In the genomic region with DNA sequence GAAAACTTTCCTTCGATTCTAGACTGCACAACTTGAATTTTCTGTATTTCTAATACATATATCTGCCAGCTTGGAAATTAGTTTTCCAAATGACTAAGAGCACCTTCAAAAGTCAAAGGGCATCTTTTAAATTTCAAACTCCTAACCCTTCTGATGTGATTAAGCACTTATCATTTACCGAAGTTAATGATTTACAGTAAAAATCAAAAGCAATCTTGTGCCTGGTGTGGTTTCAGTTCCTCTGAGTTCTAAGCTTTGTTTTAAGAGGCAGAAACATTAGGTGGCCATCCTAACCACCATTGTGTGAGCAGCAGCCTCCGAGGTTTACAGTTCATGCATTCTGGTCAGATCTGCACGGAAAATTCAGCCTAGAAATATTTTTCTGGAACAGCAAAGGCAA, we compare ENCODE assay signal across 20 mouse cellular contexts. TPM values are rescaled to one million over a fixed set of nuclear protein-coding genes. Genes with fewer than 3 reads are reported as not detected.
DNase-seq lines count a peak whose midpoint lies in the region; ATAC-seq and TF ChIP-seq lines count a peak whose summit lies in the region.
"Had no signal": no experiment of that assay in that cellular context is flagged by ENCODE, and none has a peak within 500 bp of the region (broad histone marks: within the 10 kb centered on the region; RNA-seq: fewer than 3 reads in every experiment).

No protein-coding gene starts in this region.

- TF ChIP-seq CTCF in heart, adult 2 months (IDR thresholded peaks at IDR 0.05), result no peak
- no peak for TF ChIP-seq CTCF in kidney, postnatal 0 days (IDR thresholded peaks at IDR 0.05; ENCODE audit: low read depth)
- TF ChIP-seq CTCF in intestine, postnatal 0 days (IDR thresholded peaks at IDR 0.05; ENCODE audit: low read depth), result no peak

- peaks cover 4% of the 10 kb centered on the region; the same call in 1 of the 2 replicates for H3K27me3 ChIP-seq in heart, adult 2 months (ENCODE audit: control insufficient read depth, insufficient read depth, low read length)
- H3K27me3 ChIP-seq in kidney, postnatal 0 days (ENCODE audit: insufficient read depth, low read length), result peaks cover 11% of the 10 kb centered on the region; the same call in 1 of the 2 replicates
- no peaks in the 10 kb centered on the region for H3K27me3 ChIP-seq in intestine, postnatal 0 days (replicated peaks; ENCODE audit: control insufficient read depth, insufficient read depth, low read length)

- DNase-seq in heart, adult 2 months, result no peak
- DNase-seq in heart, adult 11 months, result no peak
- DNase-seq in kidney, postnatal 0 days (ENCODE audit: low spot score), result no peak
- DNase-seq in kidney, postnatal 4 days, result no peak
- peak; percentile 40 for DNase-seq in A20 (ENCODE audit: low read depth, low spot score)
- no peak for DNase-seq in right cerebral cortex, postnatal 4 days
- no peak for DNase-seq in spleen, postnatal 10 days (ENCODE audit: low spot score in 2 of 2)
- DNase-seq: adrenal gland, adult 8-10 months; cerebellum, adult 11-12 months; cerebellum, postnatal 25 days; heart, postnatal 4 days; kidney, adult 11 months; lung, postnatal 10 days; thymus, postnatal 4 days had no signal

- H3K36me3 ChIP-seq in heart, adult 2 months (ENCODE audit: control insufficient read depth, insufficient read depth, low read length), result no peaks in the 10 kb centered on the region
- no peaks in the 10 kb centered on the region for H3K36me3 ChIP-seq in kidney, postnatal 0 days (ENCODE audit: insufficient read depth, low read length)
- H3K36me3 ChIP-seq in intestine, postnatal 0 days (ENCODE audit: control insufficient read depth, insufficient read depth), result no peaks in the 10 kb centered on the region
- H3K36me3 ChIP-seq: embryonic facial prominence, embryonic 10.5 days; limb, embryonic 13.5 days; liver, embryonic 15.5 days had no signal

- H3K27ac ChIP-seq in heart, adult 2 months, result peak overlapping the region; percentile 82; the same call in 1 of the 2 replicates
- no peak overlapping the region for H3K27ac ChIP-seq in kidney, postnatal 0 days
- no peak overlapping the region; the same call in 1 of the 2 replicates for H3K27ac ChIP-seq in intestine, postnatal 0 days (ENCODE audit: low read depth, low read length)
- H3K27ac ChIP-seq: embryonic facial prominence, embryonic 10.5 days; limb, embryonic 13.5 days; liver, embryonic 15.5 days had no signal

- no peak for TF ChIP-seq POLR2A in heart, adult 2 months (IDR thresholded peaks at IDR 0.05; ENCODE audit: insufficient read depth, low read depth, low read length)

- H3K9me3 ChIP-seq in kidney, postnatal 0 days (replicated peaks; ENCODE audit: low read length), result no peaks in the 10 kb centered on the region
- H3K9me3 ChIP-seq in intestine, postnatal 0 days (ENCODE audit: control insufficient read depth), result no peaks in the 10 kb centered on the region
- H3K9me3 ChIP-seq: embryonic facial prominence, embryonic 10.5 days; limb, embryonic 13.5 days; liver, embryonic 15.5 days had no signal

- TF ChIP-seq EP300 in heart, adult 2 months (IDR thresholded peaks at IDR 0.05; ENCODE audit: insufficient read depth, low read depth, low read length), result no peak

- H3K4me2 ChIP-seq in kidney, postnatal 0 days (ENCODE audit: low read length), result peak overlapping the region; percentile 86; the same call in 1 of the 2 replicates
- peak overlapping the region; percentile 96 for H3K4me2 ChIP-seq in intestine, postnatal 0 days (replicated peaks; ENCODE audit: low read depth)
- H3K4me2 ChIP-seq: liver, embryonic 15.5 days had no signal

- H3K4me3 ChIP-seq in heart, adult 2 months, result peak overlapping the region; percentile 74
- H3K4me3 ChIP-seq in kidney, postnatal 0 days (replicated peaks; ENCODE audit: low read depth, low read length), result no peak overlapping the region
- peak overlapping the region; percentile 64 for H3K4me3 ChIP-seq in intestine, postnatal 0 days (ENCODE audit: low read depth, low read length)
- H3K4me3 ChIP-seq: embryonic facial prominence, embryonic 10.5 days; limb, embryonic 13.5 days; liver, embryonic 15.5 days; myocyte had no signal

- 80% methylated on average over 4 of the region's 4 CpGs for WGBS in heart, adult 2 months
- WGBS in kidney, postnatal 0 days, result 78% methylated on average over 4 of the region's 4 CpGs
- 48% methylated on average over 4 of the region's 4 CpGs for WGBS in intestine, postnatal 0 days

- H3K79me2 ChIP-seq in heart, adult 2 months (replicated peaks; ENCODE audit: control insufficient read depth, insufficient read depth, low read length), result peaks cover 2% of the 10 kb centered on the region; the same call in 1 of the 2 replicates

- H3K9ac ChIP-seq in heart, adult 2 months (ENCODE audit: low read depth, low read length), result no peak overlapping the region
- no peak overlapping the region for H3K9ac ChIP-seq in kidney, postnatal 0 days (ENCODE audit: low read depth, low read length)
- H3K9ac ChIP-seq in intestine, postnatal 0 days (ENCODE audit: low read depth, low read length), result 0 out of 2 replicates have a peak overlapping the region, but pooled peaks have one; percentile 31
- H3K9ac ChIP-seq: limb, embryonic 13.5 days; liver, embryonic 15.5 days had no signal

- intact Hi-C loops in heart, adult 2 months (cut with DNase I), result loop anchor here (2.0 kb wide), 1 partner anchor 19 kb away; no protein-coding TSS in a partner anchor

- no peak for ATAC-seq in kidney, postnatal 0 days (replicated peaks; ENCODE audit: low FRiP score, low read depth)
- 0 out of 2 replicates have a peak, but pooled peaks have one; percentile 25 for ATAC-seq in intestine, postnatal 0 days
- ATAC-seq: forebrain, embryonic 14.5 days had no signal

- H3K4me1 ChIP-seq in heart, adult 2 months (ENCODE audit: control insufficient read depth, insufficient read depth, low read length), result peaks cover 1% of the 10 kb centered on the region
- H3K4me1 ChIP-seq in kidney, postnatal 0 days (replicated peaks; ENCODE audit: insufficient read depth, low read length), result no peaks in the 10 kb centered on the region
- H3K4me1 ChIP-seq in intestine, postnatal 0 days (replicated peaks; ENCODE audit: control insufficient read depth, insufficient read depth, low read length), result no peaks in the 10 kb centered on the region
- H3K4me1 ChIP-seq: liver, embryonic 15.5 days had no signal

RNA-seq across cellular contexts. Expression of gene Rasgrf2, which starts 1.6 kb away (rescaled TPM):
- total RNA-seq in heart, adult 2 months (2021), result 10 to 100 TPM; 10.2 to 11.5 TPM
- 6.4 and 7.6 TPM in 2 replicates for polyA plus RNA-seq in heart, adult 2 months (2012; rRNA removed)
- 0.82 and 1.1 TPM in 2 replicates for polyA plus RNA-seq in kidney, postnatal 0 days (2015; fragmentation: Nextera tagmentation; extraction: Ambion mirVana)
- polyA plus RNA-seq in intestine, postnatal 0 days (2015; fragmentation: Nextera tagmentation; extraction: Ambion mirVana), result 2.8 and 2.9 TPM in 2 replicates
